Mouse (Mus musculus) ovary, postnatal 10 days (tissue): ENCODE measurements around the gene Armc2.
"Not testable (repeated sequence)": the region's sequence is repeated elsewhere in the genome, so short reads cannot be mapped to it uniquely, and the experiment has no call there.

Experiments
- DNase-seq: peaks from one replicate; pipeline ENCODE4 v3.0.0; 2022; ENCODE audit warnings: low spot score

The Armc2 gene

DNA sequence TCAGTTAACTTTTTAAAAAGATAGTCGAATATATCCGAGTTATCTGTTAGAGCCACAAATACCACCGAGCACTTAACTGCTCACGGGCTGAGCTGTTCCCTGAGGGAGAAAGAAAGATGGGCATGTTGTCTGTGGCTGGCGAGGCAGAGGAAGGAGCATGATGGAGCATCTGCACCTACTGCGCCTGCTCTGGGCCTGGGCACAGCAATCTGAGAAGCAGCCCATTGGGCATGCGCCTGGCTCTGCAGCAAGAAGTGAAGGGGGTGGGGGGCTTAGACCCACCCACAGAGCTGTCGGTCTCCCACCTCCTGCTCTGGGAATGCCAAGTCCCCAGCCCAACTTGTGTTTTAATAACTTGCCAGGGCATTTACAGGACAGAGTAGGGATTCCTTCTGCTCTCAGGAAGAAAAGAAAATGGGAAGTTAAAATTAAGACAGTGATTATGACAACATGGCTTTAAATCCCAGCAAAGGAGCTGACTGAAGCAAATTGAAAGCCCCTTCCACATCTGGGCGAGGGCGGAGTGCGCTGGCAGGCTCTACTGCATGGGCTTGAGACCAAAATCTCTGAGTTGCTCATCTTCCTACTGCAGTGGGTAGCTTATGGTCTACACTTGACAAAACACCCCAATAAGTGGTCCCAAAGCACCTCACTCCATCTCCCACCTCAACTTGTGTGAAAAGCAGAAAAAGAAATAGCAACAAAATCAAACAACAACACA lies 50.2 kb downstream of the Armc2 start:
- no peak for DNase-seq

DNA sequence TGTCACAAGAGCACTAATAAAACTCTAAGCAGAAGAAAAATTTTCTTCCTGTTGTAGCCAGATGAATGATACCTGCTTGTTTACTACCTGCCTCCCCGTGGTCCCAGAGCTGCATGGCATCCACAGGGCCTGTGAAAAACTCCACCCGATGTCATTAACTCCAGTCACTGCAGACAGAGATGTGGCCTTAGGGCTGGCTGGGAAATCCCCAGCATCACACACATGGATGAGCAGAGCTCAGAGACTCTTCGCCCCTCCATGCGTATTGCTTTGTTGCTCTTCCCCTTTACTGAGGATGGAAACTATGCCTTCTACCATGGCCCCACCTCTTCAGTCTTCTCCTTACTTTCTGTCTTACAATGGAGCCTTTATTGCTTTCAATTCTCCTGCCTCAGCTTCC lies 55.5 kb downstream of the Armc2 start:
- DNase-seq, result no peak

DNA sequence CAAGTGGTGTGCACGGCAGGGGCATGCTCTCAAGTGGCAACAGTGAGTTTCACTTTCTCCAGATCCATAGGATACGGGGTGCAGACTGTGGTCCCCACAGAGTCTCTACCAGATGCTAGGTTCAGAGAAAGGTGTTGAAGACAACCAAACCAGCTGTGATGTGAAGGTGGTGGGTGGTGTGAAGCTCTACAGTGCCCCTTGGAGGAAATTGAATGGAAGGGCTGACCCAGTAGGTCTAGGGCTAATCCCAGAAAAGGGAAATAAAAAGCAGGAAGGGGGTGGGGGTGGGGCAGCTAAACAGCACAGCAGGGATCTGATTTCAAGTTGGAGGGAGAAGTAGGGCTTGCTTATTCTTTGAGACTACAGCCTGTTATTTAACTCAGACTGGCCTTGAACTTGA lies 58.4 kb downstream of the Armc2 start:
- no peak for DNase-seq

DNA sequence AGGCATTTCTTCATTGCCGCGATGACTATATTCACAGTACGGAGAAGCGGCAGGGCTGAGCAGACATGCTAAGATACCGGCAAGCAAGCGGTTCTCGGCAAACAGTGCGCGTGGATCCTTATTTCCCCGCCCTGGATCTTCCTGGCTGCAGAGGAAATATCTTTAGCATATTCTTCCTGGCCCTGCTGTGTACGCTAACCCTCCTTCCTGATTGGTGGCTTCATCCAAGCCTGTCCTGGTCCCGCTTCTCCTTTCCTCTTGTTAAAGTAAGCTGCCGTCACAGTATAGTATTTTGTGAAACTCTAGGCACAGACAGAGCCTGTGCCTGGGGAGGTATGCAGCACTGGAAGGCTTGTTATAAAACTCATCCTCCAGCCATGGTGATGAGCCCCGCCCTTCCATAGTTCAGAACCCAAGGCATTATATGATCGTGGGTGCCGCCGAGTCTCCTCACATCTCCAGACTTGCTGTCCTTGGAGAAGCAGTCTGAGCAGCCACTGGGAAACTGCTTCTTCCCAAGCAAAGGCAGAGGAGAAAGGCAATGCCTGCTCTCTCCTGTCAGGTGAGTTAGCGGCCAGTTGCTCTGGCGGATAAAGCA lies 59.5 kb downstream of the Armc2 start:
- no peak for DNase-seq

DNA sequence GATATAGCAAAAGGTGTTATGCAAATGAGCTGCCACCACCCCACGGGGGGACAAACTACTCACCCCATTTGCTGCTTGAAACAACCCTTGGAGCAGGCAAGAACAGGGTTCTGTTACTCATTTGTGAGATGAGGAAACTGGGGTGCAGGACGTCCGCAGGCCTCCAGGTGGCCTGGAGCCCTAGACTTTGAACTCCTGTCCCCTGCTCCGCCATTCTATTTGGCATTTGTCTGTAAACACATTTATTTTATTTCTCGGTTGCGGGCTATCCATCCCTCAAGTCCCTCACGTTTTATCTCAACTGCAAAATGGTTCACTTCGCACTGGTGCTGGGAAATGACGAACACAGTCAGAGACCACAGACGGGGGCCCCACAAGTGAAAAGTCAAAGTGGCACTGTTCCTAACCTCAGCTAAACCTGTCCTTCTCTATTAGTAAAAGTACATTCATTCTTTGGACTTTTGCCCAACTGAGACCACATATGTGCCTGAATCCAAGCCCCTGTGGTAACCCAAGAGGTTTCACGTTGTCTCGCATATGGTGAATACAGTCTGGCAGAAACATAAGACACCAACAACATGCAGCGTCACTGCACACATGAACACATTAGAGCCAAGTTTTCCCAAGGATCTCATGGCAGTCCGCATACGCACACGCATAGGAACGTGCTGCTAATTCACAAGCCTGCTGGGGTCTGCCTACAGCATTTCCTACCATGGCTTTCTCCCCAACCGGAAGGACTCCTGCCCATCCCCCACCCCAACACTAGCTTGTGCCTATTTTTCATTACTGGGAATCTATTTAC lies 60.6 kb downstream of the Armc2 start:
- DNase-seq, result no peak

DNA sequence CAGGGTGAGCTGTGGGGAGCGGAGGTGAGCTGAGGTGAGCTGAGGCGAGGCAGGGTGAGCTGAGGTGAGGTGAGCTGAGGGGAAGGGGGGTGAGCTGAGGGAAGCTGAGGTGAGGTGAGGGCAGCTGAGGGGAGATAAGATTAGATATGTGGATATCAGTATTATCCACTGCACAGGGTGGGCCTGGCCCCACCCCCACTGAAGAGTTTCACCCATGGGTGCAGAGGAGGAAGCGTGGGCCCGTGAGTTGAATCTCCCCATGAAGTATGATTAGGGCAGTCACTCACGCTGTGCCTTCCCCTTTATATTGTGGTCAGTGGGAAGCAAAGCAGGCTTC lies 64.7 kb downstream of the Armc2 start:
- DNase-seq, result no peak

DNA sequence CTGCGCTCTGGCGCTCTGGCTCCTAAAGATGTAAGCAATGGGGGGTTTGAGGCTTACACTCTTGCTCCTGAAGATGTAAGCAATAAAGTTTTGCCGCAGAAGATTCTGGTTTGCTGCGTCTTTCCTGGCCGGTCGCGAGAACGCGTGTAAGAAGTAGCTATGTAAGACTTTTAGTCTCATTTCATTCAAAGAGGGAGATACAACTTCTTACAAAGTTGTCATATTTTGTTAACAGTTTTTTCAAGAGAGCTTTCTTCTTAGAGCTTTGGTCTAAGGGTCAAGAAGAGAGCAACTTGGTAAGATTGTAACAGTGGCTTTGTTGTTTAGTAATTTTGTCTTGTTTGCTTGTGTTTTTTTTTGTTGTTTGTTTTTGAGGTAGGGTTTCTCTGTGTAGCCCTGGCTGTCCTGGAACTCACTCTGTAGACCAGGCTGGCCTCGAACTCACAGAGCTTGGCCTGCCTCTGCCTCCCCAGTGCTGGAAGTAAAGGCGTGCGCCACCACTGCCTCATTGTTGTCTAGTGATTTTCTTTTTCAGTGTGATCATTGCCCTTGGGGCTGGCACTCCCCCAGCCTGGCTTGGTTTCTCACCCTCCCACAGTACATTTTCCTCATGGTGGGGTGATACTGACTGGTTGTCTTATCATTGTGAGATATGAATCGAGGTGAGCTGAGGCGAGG lies 65.3 kb downstream of the Armc2 start:
- no peak for DNase-seq

DNA sequence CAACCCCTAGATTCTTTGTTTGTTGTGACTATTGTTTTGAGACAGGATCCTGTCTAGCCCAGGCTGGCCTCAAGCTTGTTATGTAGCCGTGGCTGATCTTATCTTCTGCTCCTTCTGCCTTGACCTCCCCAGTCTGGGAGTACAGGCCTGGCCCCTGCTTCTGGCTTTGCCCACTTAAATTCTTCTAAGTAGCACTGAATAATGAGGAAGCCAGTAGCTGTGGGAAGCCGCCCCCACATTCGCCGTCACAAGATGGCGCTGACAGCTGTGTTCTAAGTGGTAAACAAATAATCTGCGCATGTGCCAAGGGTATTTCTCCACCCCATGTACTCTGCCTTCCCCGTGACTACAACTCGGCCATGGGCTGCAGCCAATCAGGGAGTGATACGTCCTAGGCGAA lies 65.9 kb downstream of the Armc2 start:
- DNase-seq, result not testable (repeated sequence)

DNA sequence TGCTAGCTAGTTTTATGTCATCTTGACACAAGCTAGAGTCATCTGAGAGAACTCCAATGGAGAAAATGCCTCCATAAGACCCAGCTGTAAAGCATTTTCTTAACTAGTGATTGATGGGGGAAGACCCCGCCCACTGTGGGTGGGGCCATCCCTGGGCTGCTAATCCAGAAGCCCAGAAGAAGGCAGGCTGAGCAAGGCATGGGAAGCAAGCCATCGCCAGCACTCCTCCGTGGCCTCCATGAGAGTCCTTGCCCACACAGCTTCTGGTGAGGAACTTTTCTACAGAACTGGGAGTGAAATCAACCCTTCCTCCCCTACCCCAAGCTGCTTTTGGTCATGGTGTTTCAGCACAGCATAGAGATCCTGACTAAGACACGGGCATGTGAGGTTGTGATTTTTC lies 79.2 kb downstream of the Armc2 start:
- DNase-seq, result no peak

DNA sequence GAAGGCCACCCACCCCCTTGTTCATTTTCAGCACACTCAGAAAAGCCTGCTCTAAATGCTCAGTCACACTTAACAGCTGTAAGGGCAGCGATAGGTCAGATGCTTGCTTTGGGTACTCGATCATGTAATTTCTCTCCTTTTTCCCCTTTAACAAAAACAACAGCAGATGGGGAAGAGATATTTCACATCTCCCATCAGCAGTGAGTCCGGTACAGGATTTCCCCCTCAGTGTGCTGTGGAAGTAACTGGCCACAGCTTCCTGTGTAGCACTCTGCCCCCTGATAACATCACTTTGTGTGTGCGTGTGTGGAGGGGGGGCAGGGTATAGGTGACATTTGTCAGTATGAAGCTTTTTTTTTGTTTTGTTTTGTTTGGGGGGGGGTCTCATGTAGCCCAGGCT lies 81.1 kb downstream of the Armc2 start:
- DNase-seq, result no peak

DNA sequence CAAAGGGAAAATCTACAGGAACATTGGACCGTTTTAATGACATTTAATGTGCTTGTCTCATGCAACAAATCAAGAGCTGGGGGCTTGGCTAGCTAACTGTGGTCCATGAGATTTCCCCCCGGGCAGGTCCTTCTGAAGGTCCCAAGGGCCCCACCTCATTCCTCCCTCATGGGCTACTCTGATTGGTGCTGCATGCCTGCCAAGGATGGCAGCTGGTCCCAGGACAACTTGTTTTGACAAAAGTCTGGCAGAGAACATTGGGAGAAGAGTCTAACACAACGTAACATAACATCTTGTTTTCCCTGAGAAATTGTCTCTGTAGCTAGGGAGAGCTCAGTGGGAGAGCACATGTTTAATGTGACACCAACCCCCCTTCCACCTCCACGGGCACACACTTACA lies 82.1 kb downstream of the Armc2 start:
- DNase-seq, result peak; percentile 27

DNA sequence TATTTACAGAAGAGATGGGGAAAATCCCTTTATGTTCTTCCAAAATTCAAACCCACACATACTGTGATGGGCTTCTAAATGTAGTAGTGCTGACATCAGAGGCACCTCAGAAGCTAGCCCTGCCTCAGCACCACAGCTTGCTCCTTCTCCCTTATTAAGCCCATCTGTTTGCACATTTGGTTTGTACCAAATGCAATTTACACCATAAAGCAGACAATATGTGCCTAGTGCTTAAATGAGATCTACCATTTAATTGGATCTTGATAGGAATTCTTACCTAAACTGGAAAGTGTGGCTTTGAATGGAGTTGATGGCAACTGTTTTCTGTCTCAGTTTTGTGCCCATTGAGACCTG lies 82.8 kb downstream of the Armc2 start:
- DNase-seq, result no peak

DNA sequence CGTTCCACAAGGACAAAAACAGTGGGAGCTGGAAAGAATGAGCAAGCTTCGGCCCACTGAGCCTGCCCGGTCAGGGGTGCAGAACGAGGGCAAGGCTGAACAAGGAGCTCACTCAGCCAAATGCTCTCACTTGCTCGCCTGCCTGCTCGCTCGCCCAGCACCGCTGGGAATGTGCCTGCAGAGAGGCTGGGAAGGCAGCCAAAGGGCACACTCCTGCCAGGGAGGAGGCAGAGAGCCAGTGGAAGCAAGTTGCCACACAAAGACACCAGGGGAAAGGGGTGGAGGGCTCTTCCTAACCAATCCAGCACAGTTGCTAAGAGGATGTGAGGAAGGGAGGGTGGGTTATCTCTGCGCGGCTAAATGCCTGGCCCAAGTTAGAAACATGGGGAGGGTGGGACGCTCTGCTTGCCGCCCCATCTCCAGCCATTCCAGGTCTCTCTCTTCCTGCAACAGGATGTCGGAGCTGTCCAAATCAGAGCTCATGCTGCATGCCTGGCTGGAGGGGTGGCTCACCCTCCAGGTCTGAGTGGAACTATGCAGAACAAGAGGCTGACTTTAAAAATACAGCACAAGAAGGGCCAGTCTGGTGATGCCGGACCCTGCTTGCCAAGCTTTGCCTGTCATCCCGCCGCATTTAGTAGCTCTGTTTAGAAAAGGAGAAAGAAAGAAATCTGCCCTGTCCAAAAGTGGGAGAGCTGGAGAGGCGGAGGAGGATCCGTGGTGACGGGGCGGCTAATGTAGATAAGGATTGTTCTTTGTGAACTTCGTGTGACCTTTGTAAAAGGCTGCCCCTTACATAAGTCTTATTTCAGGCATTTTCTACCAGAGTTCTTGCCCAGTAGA lies 83.4 kb downstream of the Armc2 start:
- DNase-seq, result peak; percentile 74

DNA sequence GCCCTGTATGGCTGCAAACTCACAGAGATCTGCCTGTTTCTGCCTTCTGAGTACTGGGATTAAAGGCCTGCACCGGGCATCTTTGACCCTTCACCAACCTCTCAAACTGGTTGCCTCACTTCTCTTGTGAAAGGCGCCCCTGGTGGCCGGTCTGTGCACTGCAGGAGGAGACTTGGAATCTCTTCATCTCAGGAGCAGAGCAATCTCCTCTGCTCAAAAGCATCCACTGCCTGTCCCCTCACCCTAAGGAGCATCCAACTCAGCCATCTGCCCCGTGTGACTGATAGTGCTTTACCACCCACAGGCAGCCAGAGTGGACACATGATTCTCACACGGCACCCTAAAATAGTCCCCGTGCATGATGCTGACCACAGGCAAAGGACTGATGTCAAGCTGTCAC lies 84.7 kb downstream of the Armc2 start:
- no peak for DNase-seq

DNA sequence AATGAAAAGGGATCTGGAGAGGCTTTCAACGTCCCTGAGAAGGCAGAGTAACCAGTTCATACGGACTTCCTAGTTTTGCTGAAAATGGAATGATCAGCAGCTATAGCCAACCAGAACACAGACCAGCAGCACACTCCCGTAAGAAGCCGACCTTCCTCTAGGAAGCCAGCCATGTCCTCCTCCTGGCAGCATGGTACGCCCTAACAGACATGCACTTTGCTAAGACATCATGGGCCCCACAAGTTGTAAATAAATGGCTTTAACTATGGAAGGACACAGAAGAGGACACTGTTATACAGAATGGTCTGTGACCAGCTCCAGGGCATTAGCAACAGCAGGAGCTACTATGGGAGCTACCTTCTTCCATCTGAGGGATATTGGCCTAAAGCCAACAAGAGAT lies 85.3 kb downstream of the Armc2 start:
- DNase-seq, result no peak

DNA sequence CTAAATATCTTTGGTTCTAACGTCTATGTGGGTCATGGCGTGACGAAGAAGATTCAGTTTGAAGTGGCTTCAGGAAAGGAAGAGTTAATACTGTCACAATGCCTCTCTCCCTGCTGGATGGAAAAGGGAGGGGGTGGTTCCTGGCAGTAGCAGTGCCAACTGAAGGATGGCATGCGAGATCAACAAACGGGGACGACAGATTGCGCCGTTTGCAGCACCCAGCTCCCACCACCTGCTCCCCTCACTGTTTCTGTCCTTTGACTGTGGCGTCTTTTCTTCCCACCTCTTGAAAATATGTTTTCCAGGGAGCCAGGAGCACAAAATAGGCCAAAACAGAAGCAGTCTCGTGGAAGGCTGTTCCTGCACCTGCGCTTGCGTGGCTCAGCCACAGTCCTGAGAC lies 86.3 kb downstream of the Armc2 start:
- no peak for DNase-seq

DNA sequence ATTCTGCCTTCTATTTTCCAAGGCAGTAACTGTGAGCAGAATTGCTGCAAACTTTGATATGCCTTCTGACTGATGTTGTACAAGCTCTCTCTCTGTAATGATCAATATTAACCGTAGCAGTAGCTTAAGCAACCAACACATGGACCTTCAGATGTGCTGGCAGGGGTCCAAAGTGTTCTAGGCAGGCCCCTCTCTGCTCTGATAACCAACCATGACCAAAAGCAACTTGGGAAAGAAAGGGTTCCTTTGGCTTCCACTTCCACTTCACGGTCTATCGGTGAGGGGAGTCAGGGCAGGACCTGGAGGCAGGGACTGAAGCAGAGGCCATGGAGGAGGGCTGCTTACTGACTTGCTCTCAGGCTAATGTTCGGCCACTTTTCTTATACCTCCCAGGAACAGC lies 87.3 kb downstream of the Armc2 start:
- no peak for DNase-seq

DNA sequence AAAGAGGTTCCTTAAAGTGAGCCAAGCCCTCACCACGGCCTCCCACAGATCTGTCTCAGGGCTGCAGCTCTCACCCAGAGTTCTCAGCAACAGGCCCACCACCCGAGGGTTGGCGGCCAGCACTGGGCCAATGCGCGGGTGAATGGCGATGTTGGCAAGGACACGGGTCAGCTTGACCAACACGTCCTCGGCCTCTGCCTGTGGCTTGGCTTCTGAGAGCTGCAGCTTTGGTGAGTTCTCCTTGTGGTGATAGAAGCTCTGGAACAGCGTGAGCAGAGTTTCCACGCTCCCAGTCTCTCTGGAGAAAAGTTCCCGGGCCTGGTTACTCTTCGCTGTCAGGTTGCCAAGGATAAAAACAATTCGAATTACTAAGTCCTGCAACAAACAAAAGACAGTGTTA lies 91.5 kb downstream of the Armc2 start:
- no peak for DNase-seq

DNA sequence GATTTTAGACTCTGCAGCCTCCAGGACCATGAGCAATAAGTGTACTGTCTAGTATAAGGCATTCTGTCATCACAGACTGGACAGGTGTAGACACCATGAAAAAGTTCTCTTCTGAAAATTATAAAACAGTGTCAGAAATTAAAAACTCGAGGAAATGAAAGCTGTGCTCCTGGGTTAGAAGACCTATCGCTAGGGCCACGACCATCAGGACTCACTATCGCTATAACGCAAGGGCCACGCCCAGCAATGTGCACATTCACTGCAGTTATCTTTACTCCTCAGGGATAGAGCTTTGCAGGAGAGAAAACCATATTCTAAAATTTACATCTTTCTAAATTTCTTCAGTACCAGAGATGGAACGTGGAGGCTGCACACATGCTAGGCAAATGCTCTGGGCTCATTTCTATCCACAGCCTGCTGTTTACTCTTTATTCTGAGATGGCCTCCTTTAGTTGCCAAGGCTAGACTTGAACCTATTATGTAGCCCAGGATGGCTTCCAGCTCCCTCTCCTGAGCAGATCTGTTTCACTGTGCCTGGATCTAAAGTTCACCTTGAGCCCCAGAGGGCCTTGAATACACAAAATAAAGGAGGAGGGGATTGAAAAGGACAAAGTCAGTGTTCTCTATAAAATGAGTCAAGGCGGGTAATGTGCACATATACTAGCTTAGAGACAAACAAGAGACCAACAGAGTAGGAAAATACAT lies 105.8 kb downstream of the Armc2 start:
- DNase-seq, result no peak

DNA sequence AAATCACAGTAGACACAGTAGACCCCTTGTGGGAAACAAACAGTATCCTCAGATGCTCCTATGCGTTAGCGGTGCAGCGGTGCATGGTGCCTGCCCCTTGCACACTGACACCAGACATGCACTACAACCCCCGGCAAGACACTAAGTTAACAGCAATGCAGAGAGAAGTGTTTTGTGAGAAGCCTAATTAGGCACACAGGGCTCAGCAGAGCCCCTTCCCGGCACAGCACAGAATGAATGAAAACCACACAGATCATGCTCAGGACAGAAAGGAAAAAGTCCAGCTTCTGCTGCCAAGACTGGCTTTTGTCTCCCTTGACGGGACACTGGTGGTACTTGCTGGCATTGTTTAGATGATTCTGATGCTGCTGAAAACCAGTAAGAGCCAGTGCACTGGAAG lies 109.3 kb downstream of the Armc2 start:
- no peak for DNase-seq

DNA sequence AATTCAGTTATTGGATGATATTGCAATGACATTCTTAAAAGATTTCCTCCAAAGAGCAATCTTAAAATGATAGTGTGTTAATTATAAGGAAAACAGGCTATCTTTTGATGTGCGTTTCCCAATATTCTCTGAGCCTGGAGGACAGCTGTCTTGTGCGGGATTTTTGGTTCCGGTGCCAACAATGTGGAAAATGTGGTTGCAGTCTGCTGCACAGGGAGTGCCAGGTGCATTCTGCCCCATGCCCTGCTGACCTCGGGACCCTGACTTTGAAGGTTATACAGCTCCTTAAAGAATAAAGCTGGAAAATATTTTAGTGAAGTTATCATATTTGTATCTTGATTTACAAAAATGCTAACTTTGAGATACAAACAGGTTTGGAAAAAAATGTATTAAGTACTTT lies 110.3 kb downstream of the Armc2 start:
- no peak for DNase-seq

DNA sequence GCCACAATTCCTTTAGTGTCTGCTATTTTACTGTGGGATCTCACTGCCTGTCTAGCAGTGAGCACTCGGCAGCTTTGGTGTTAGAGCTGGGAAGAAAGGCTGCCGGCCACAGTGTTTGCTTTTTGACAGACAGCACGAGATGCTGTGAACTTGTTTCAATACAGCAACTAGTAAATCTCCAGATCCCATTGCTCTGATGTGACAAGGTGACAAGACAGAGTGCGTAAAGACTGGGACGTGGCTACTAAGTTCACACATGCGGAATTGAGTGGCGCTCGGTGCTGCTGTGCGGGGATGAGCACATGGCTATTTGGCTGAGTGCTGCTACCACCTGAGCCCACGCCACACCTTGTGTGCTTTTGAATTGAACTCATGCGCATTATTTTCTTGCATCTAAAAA lies 110.8 kb downstream of the Armc2 start:
- no peak for DNase-seq
